Mouse (Mus musculus): ENCODE data around the gene Traf5. TPM values are rescaled to one million over a fixed set of nuclear protein-coding genes. Genes with fewer than 3 reads are reported as not detected.

Traf5 gene
- polyA plus RNA-seq, 1 experiment from 2014 or later = 21.3 TPM

DNA sequence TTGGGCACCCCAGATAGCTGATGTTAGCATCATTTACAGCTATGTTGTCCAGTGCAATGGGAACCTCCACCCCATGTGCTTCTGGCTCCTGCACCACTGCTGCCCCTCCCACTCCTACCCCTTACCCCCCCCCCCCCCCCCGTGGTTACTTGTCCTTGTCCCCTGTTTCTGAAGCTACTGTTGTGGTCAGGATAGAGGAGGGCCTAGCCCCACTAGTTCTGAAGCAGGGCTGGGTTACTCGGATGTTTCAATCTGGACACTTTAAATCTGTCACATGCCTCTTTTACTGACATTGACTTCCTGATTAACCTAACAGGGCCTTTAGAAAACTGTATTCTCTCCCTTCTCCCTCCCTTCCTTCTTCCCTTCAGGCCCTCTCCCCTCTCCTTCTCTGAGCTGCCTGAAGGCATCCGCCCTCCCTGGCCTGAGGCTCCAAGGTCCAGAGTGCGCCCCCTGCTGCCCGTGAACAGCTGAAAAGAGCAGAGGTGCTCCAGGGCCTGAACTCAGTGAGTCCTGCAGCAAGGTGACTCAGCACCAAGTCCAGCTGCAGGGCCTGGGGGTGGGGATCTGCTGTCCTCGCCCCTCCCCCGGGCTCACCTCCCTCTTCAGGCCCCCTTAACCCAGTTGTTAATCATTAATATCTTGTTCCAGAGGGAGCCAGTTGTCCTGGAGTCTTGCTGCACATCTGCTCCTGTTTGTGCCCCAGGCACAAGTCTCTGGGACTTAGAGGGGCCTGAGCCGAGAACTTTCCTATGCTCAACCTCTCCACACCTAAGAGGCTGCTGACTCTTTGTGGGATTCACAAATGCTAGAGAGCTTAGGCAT is 128.2 kb downstream of the Traf5 start:
- Histone ChIP-seq H3K36me3 (ENCODE audit: control insufficient read depth, insufficient read depth, low read length) (no peaks in the 10 kb centered on the region), H3K4me2 (ENCODE audit: low read length) (no peak overlapping the region), H3K9ac (ENCODE audit: low read length) (no peak overlapping the region), H3K9me3 (ENCODE audit: control insufficient read depth, low read length) (no peaks in the 10 kb centered on the region), H3K4me1 (replicated peaks; ENCODE audit: control insufficient read depth, insufficient read depth, low read length) (no peaks in the 10 kb centered on the region), H3K27ac (ENCODE audit: low read depth) (no peak overlapping the region; the same call in 1 of the 2 replicates), H3K27me3 (replicated peaks; ENCODE audit: control insufficient read depth, insufficient read depth, low read length) (no peaks in the 10 kb centered on the region), H3K4me3 (ENCODE audit: low read depth, low read length) (no peak overlapping the region)
- ATAC-seq (replicated peaks; ENCODE audit: low FRiP score, low TSS enrichment, low read depth) = peak; percentile 89
- peak; percentile 96 for DNase-seq (ENCODE audit: low spot score)
- WGBS = 17% methylated on average over 8 of the region's 8 CpGs

- H3K27ac ChIP-seq (ENCODE audit: low read depth) = no peak overlapping the region
- no peak for DNase-seq (ENCODE audit: low spot score)
- WGBS = 62% methylated on average over 3 of the region's 3 CpGs
Measured at GRCm38 (mm10) chr1:191963413-191963812, 128.9 kb downstream of the Traf5 start.

DNA sequence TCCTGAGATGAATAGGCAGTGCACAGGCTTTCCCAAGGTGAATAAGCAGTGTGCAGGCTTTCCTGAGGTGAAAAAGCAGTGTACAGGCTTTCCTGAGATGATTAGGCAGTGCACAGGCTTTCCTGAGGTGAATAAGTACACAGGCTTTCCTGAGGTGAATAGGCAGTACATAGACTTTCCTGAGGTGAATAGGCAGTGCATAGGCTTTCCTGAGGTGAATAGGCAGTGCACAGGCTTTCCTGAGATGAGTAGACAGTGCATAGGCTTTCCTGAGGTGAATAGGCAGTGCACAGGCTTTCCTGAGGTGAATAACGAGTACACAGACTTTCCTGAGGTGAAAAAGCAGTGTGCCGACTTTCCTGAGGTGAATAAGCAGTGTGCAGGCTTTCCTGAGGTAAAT is 131.4 kb downstream of the Traf5 start:
- Histone ChIP-seq H3K9ac (ENCODE audit: low read length) (no peak overlapping the region), H3K36me3 (ENCODE audit: control insufficient read depth, insufficient read depth, low read length) (no peaks in the 10 kb centered on the region), H3K27ac (ENCODE audit: low read depth) (no peak overlapping the region), H3K4me3 (ENCODE audit: low read depth, low read length) (no peak overlapping the region), H3K27me3 (replicated peaks; ENCODE audit: control insufficient read depth, insufficient read depth, low read length) (no peaks in the 10 kb centered on the region), H3K9me3 (ENCODE audit: control insufficient read depth, low read length) (no peaks in the 10 kb centered on the region), H3K4me1 (replicated peaks; ENCODE audit: control insufficient read depth, insufficient read depth, low read length) (no peaks in the 10 kb centered on the region), H3K4me2 (ENCODE audit: low read length) (no peak overlapping the region)
- DNase-seq (ENCODE audit: low spot score) = no peak
- 61% methylated on average over 2 of the region's 2 CpGs for WGBS
- ATAC-seq (replicated peaks; ENCODE audit: low FRiP score, low TSS enrichment, low read depth) = no peak

More at GRCm38 (mm10) chr1:191963413-191963812, 128.9 kb downstream of the Traf5 start:
- Histone ChIP-seq H3K4me1 (replicated peaks; ENCODE audit: control insufficient read depth, insufficient read depth, low read length) (no peaks in the 10 kb centered on the region), H3K4me3 (ENCODE audit: low read depth, low read length) (no peak overlapping the region), H3K9me3 (ENCODE audit: control insufficient read depth, low read length) (no peaks in the 10 kb centered on the region), H3K36me3 (ENCODE audit: control insufficient read depth, insufficient read depth, low read length) (no peaks in the 10 kb centered on the region), H3K9ac (ENCODE audit: low read length) (no peak overlapping the region), H3K4me2 (ENCODE audit: low read length) (no peak overlapping the region), H3K27me3 (replicated peaks; ENCODE audit: control insufficient read depth, insufficient read depth, low read length) (no peaks in the 10 kb centered on the region)
- no peak for ATAC-seq (replicated peaks; ENCODE audit: low FRiP score, low TSS enrichment, low read depth)

- WGBS = 95% methylated on average over 3 of the region's 3 CpGs
- no peaks in the 10 kb centered on the region for H3K9me3 ChIP-seq (ENCODE audit: control insufficient read depth, low read length)
- DNase-seq (ENCODE audit: low spot score) (no peak), ATAC-seq (replicated peaks; ENCODE audit: low FRiP score, low TSS enrichment, low read depth) (no peak)
- no peaks in the 10 kb centered on the region for H3K4me1 ChIP-seq (replicated peaks; ENCODE audit: control insufficient read depth, insufficient read depth, low read length)
- no peak overlapping the region for H3K4me3 ChIP-seq (ENCODE audit: low read depth, low read length)
- no peak overlapping the region for H3K4me2 ChIP-seq (ENCODE audit: low read length)
- H3K9ac ChIP-seq (ENCODE audit: low read length) = no peak overlapping the region
- no peaks in the 10 kb centered on the region for H3K27me3 ChIP-seq (replicated peaks; ENCODE audit: control insufficient read depth, insufficient read depth, low read length)
- H3K27ac ChIP-seq (ENCODE audit: low read depth) = no peak overlapping the region
- H3K36me3 ChIP-seq (ENCODE audit: control insufficient read depth, insufficient read depth, low read length) = no peaks in the 10 kb centered on the region
Measured at GRCm38 (mm10) chr1:191957321-191957720, 135.0 kb downstream of the Traf5 start.

GRCm38 (mm10) chr1:191956871-191957270 is 135.5 kb downstream of the Traf5 start:
- WGBS = 83% methylated on average over 2 of the region's 2 CpGs
- no peak overlapping the region for H3K4me2 ChIP-seq (ENCODE audit: low read length)

GRCm38 (mm10) chr1:191956261-191956660 is 136.1 kb downstream of the Traf5 start:
- no peaks in the 10 kb centered on the region for H3K27me3 ChIP-seq (replicated peaks; ENCODE audit: control insufficient read depth, insufficient read depth, low read length)
- no peaks in the 10 kb centered on the region for H3K36me3 ChIP-seq (ENCODE audit: control insufficient read depth, insufficient read depth, low read length)
- H3K27ac ChIP-seq (ENCODE audit: low read depth) = no peak overlapping the region; the same call in 1 of the 2 replicates
- 88% methylated on average over 3 of the region's 3 CpGs for WGBS
- H3K9me3 ChIP-seq (ENCODE audit: control insufficient read depth, low read length) = no peaks in the 10 kb centered on the region
- H3K4me2 ChIP-seq (ENCODE audit: low read length) = no peak overlapping the region
- H3K4me1 ChIP-seq (replicated peaks; ENCODE audit: control insufficient read depth, insufficient read depth, low read length) = no peaks in the 10 kb centered on the region
- no peak overlapping the region for H3K4me3 ChIP-seq (ENCODE audit: low read depth, low read length)
- no peak overlapping the region for H3K9ac ChIP-seq (ENCODE audit: low read length)
- DNase-seq (ENCODE audit: low spot score) (no peak), ATAC-seq (replicated peaks; ENCODE audit: low FRiP score, low TSS enrichment, low read depth) (no peak)

More at GRCm38 (mm10) chr1:191956871-191957270, 135.5 kb downstream of the Traf5 start:
- Histone ChIP-seq H3K27me3 (replicated peaks; ENCODE audit: control insufficient read depth, insufficient read depth, low read length) (no peaks in the 10 kb centered on the region), H3K27ac (ENCODE audit: low read depth) (no peak overlapping the region), H3K4me1 (replicated peaks; ENCODE audit: control insufficient read depth, insufficient read depth, low read length) (no peaks in the 10 kb centered on the region), H3K9me3 (ENCODE audit: control insufficient read depth, low read length) (no peaks in the 10 kb centered on the region), H3K36me3 (ENCODE audit: control insufficient read depth, insufficient read depth, low read length) (no peaks in the 10 kb centered on the region), H3K4me3 (ENCODE audit: low read depth, low read length) (no peak overlapping the region), H3K9ac (ENCODE audit: low read length) (no peak overlapping the region)
- no peak for DNase-seq (ENCODE audit: low spot score)
- ATAC-seq (replicated peaks; ENCODE audit: low FRiP score, low TSS enrichment, low read depth) = no peak

GRCm38 (mm10) chr1:191955101-191955500 is 137.3 kb downstream of the Traf5 start:
- DNase-seq (ENCODE audit: low spot score) = no peak
- Histone ChIP-seq H3K4me1 (replicated peaks; ENCODE audit: control insufficient read depth, insufficient read depth, low read length) (no peaks in the 10 kb centered on the region), H3K36me3 (ENCODE audit: control insufficient read depth, insufficient read depth, low read length) (no peaks in the 10 kb centered on the region), H3K9me3 (ENCODE audit: control insufficient read depth, low read length) (no peaks in the 10 kb centered on the region), H3K4me3 (ENCODE audit: low read depth, low read length) (no peak overlapping the region), H3K27me3 (replicated peaks; ENCODE audit: control insufficient read depth, insufficient read depth, low read length) (no peaks in the 10 kb centered on the region), H3K4me2 (ENCODE audit: low read length) (no peak overlapping the region), H3K27ac (ENCODE audit: low read depth) (no peak overlapping the region), H3K9ac (ENCODE audit: low read length) (no peak overlapping the region)
- 60% methylated on average over 3 of the region's 3 CpGs for whole genome bisulfite sequencing
- no peak for ATAC-seq (replicated peaks; ENCODE audit: low FRiP score, low TSS enrichment, low read depth)

DNA sequence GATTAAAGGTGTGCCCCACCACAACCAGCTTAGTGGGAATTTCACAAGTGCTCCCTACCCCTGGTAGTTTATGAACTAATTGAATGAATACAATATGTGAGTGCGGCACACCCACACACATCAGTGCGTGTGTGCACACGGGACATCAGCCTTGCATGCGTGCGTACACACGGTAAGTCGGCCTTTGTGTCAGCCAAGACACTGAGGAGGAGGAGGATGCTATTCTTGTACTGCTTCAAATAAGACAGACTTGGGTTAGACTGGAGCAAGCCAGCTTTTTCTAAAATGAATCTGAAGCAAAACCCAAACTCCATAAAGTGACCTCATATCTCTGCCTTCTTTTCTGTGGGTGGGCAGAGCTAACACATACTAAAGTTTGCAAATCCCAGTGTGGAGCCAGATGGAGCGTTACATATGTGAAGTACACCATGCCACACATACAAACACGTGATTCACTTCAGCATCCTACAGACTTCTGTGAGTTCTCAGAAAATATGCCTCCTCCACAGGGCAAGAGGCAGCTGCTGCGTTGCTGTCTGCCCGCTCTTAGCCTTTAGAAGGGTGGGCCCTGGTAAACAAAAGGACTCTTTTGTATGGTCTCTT is 139.5 kb downstream of the Traf5 start:
- no peaks in the 10 kb centered on the region for H3K27me3 ChIP-seq (replicated peaks; ENCODE audit: control insufficient read depth, insufficient read depth, low read length)

More for the DNA sequence above, 139.5 kb downstream of the Traf5 start:
- Histone ChIP-seq H3K9ac (ENCODE audit: low read length) (no peak overlapping the region), H3K4me1 (replicated peaks; ENCODE audit: control insufficient read depth, insufficient read depth, low read length) (no peaks in the 10 kb centered on the region), H3K4me2 (ENCODE audit: low read length) (no peak overlapping the region), H3K27ac (ENCODE audit: low read depth) (no peak overlapping the region), H3K9me3 (ENCODE audit: control insufficient read depth, low read length) (no peaks in the 10 kb centered on the region), H3K36me3 (ENCODE audit: control insufficient read depth, insufficient read depth, low read length) (no peaks in the 10 kb centered on the region), H3K4me3 (ENCODE audit: low read depth, low read length) (no peak overlapping the region)
- DNase-seq (ENCODE audit: low spot score) (no peak), ATAC-seq (replicated peaks; ENCODE audit: low FRiP score, low TSS enrichment, low read depth) (no peak)
- WGBS = 84% methylated on average over 11 of the region's 11 CpGs
